In genomic region chr2:90474593-90475405, GRCm38 (mm10) we compare ENCODE assay signal across 8 mouse cellular contexts.
DNase-seq lines count a peak whose midpoint lies in the region; ATAC-seq and TF ChIP-seq lines count a peak whose summit lies in the region.

No protein-coding gene starts in this region.

- no peaks in the 10 kb centered on the region for H3K36me3 ChIP-seq in ES-Bruce4 (ENCODE audit: control insufficient read depth, insufficient read depth, low read length, poor library complexity, severe bottlenecking)
- no peaks in the 10 kb centered on the region for H3K36me3 ChIP-seq in forebrain, embryonic 11.5 days (ENCODE audit: control insufficient read depth, insufficient read depth, low read length)
- H3K36me3 ChIP-seq in heart, embryonic 16.5 days (ENCODE audit: control insufficient read depth, insufficient read depth) = no peaks in the 10 kb centered on the region
- H3K36me3 ChIP-seq in liver, embryonic 13.5 days = no peaks in the 10 kb centered on the region
- H3K36me3 ChIP-seq in stomach, embryonic 15.5 days = no peaks in the 10 kb centered on the region

- DNase-seq in c-Kit-positive CD71-positive TER-119-negative erythroid progenitor cells, embryonic 14.5 days (ENCODE audit: low read depth) = peak; percentile 93
- DNase-seq in forebrain, embryonic 11.5 days (ENCODE audit: low spot score) = peak; percentile 87
- peak; percentile 94 to 95 for DNase-seq in kidney, postnatal 25 days
- DNase-seq in liver, embryonic 13.5 days = peak; percentile 72
- DNase-seq in neural tube, embryonic 10.5 days (ENCODE audit: extremely low spot score, low spot score) = peak; percentile 81

- TF ChIP-seq CTCF in ES-Bruce4 (IDR thresholded peaks at IDR 0.05; ENCODE audit: low read depth, low read length) = peak; percentile 58

- H3K27ac ChIP-seq in ES-Bruce4 (ENCODE audit: insufficient read depth, low read length) = peak overlapping the region; percentile 83
- H3K27ac ChIP-seq in forebrain, embryonic 11.5 days (ENCODE audit: low read depth, low read length) = peak overlapping the region; percentile 32; the same call in 1 of the 2 replicates
- H3K27ac ChIP-seq in heart, embryonic 16.5 days (ENCODE audit: low read length) = no peak overlapping the region
- peak overlapping the region; percentile 51 for H3K27ac ChIP-seq in liver, embryonic 13.5 days
- H3K27ac ChIP-seq in stomach, embryonic 15.5 days = no peak overlapping the region

- H3K9me3 ChIP-seq in ES-Bruce4 (replicated peaks; ENCODE audit: control insufficient read depth, insufficient read depth, low read length, poor library complexity, severe bottlenecking) = no peaks in the 10 kb centered on the region
- H3K9me3 ChIP-seq in forebrain, embryonic 11.5 days (ENCODE audit: control insufficient read depth, low read length) = no peaks in the 10 kb centered on the region
- no peaks in the 10 kb centered on the region for H3K9me3 ChIP-seq in heart, embryonic 16.5 days (replicated peaks; ENCODE audit: control insufficient read depth, low read length)
- H3K9me3 ChIP-seq in liver, embryonic 13.5 days (replicated peaks) = no peaks in the 10 kb centered on the region
- no peaks in the 10 kb centered on the region for H3K9me3 ChIP-seq in stomach, embryonic 15.5 days

- H3K4me3 ChIP-seq in ES-Bruce4 (ENCODE audit: low read depth, low read length) = peak overlapping the region; percentile 24
- peak overlapping the region; percentile 15; the same call in 1 of the 2 replicates for H3K4me3 ChIP-seq in forebrain, embryonic 11.5 days (ENCODE audit: low read depth, low read length)
- peak overlapping the region; percentile 44 for H3K4me3 ChIP-seq in heart, embryonic 16.5 days (ENCODE audit: low read length)
- peak overlapping the region; percentile 46 for H3K4me3 ChIP-seq in liver, embryonic 13.5 days (replicated peaks)
- peak overlapping the region; percentile 25 for H3K4me3 ChIP-seq in stomach, embryonic 15.5 days (replicated peaks)

- H3K9ac ChIP-seq in ES-Bruce4 (ENCODE audit: low read depth, poor library complexity, severe bottlenecking) = peak overlapping the region; percentile 34; the same call in 1 of the 2 replicates
- peak overlapping the region; percentile 1; the same call in 1 of the 2 replicates for H3K9ac ChIP-seq in forebrain, embryonic 11.5 days (ENCODE audit: low read length)
- H3K9ac ChIP-seq in heart, embryonic 16.5 days (ENCODE audit: low read length) = peak overlapping the region; percentile 65
- peak overlapping the region; percentile 52; the same call in 1 of the 2 replicates for H3K9ac ChIP-seq in liver, embryonic 13.5 days
- H3K9ac ChIP-seq in stomach, embryonic 15.5 days = no peak overlapping the region

- TF ChIP-seq EP300 in ES-Bruce4 (IDR thresholded peaks at IDR 0.05; ENCODE audit: insufficient read depth, low read depth, low read length) = peak; percentile 81

- H3K27me3 ChIP-seq in ES-Bruce4 (ENCODE audit: control insufficient read depth, insufficient read depth, low read length, poor library complexity, severe bottlenecking) = no peaks in the 10 kb centered on the region
- no peaks in the 10 kb centered on the region for H3K27me3 ChIP-seq in forebrain, embryonic 11.5 days (ENCODE audit: control insufficient read depth, insufficient read depth, low read length)
- no peaks in the 10 kb centered on the region; the same call in 1 of the 2 replicates for H3K27me3 ChIP-seq in heart, embryonic 16.5 days (ENCODE audit: control insufficient read depth, insufficient read depth, low read length)
- no peaks in the 10 kb centered on the region for H3K27me3 ChIP-seq in liver, embryonic 13.5 days
- no peaks in the 10 kb centered on the region for H3K27me3 ChIP-seq in stomach, embryonic 15.5 days (replicated peaks)

- H3K4me2 ChIP-seq in forebrain, embryonic 11.5 days (ENCODE audit: low read depth, low read length, severe bottlenecking) = peak overlapping the region; percentile 38; the same call in 1 of the 2 replicates
- H3K4me2 ChIP-seq in heart, embryonic 16.5 days (ENCODE audit: low read depth, low read length) = peak overlapping the region; percentile 72
- peak overlapping the region; percentile 67 for H3K4me2 ChIP-seq in liver, embryonic 13.5 days
- H3K4me2 ChIP-seq in stomach, embryonic 15.5 days = peak overlapping the region; percentile 56

- no peaks in the 10 kb centered on the region for H3K4me1 ChIP-seq in ES-Bruce4 (ENCODE audit: control insufficient read depth, insufficient read depth, low read length)
- peaks cover 2% of the 10 kb centered on the region; the same call in 1 of the 2 replicates for H3K4me1 ChIP-seq in forebrain, embryonic 11.5 days (replicated peaks; ENCODE audit: control insufficient read depth, insufficient read depth, low read length)
- H3K4me1 ChIP-seq in heart, embryonic 16.5 days (ENCODE audit: control insufficient read depth, insufficient read depth, low read length) = peaks cover 5% of the 10 kb centered on the region; the same call in 1 of the 2 replicates
- H3K4me1 ChIP-seq in liver, embryonic 13.5 days (replicated peaks) = peaks cover 49% of the 10 kb centered on the region
- H3K4me1 ChIP-seq in stomach, embryonic 15.5 days = peaks cover 21% of the 10 kb centered on the region

- WGBS in forebrain, embryonic 11.5 days = 5% methylated on average over 11 of the region's 11 CpGs
- WGBS in heart, embryonic 16.5 days = 5% methylated on average over 11 of the region's 11 CpGs
- WGBS in liver, embryonic 13.5 days (ENCODE audit: insufficient replicate concordance) = 3% methylated on average over 11 of the region's 11 CpGs
- 4% methylated on average over 11 of the region's 11 CpGs for WGBS in stomach, embryonic 15.5 days

- peak; percentile 94 for ATAC-seq in forebrain, embryonic 11.5 days (replicated peaks; ENCODE audit: low FRiP score)
- ATAC-seq in heart, embryonic 16.5 days (replicated peaks; ENCODE audit: extremely low read depth, insufficient read depth, low FRiP score) = peak; percentile 68
- ATAC-seq in liver, embryonic 13.5 days (ENCODE audit: low read depth) = peak; percentile 73
- peak; percentile 81; the same call in 1 of the 2 replicates for ATAC-seq in stomach, embryonic 15.5 days (ENCODE audit: insufficient read depth, low FRiP score, low read depth)

- peak; percentile 15 for TF ChIP-seq POLR2A in ES-Bruce4 (IDR thresholded peaks at IDR 0.05; ENCODE audit: insufficient read depth, low read length)

Comparison
In these comparisons a context has a peak if more than half of its experiments do, and no peak if none do; other contexts are left out.
1. H3K27ac ChIP-seq: peak in ES-Bruce4 (single experiment), forebrain, embryonic 11.5 days (single experiment) and liver, embryonic 13.5 days (single experiment); none in heart, embryonic 16.5 days (single experiment) and stomach, embryonic 15.5 days (single experiment).
2. Peak in every context shown above with its lines, with median percentiles within 50 percentile points of each other: H3K4me3 ChIP-seq, DNase-seq, ATAC-seq and H3K4me2 ChIP-seq.